Mouse (Mus musculus): Measurements from ENCODE around the gene Irak2. TPM values are rescaled to one million over a fixed set of nuclear protein-coding genes. Genes with fewer than 3 reads are reported as not detected.

The Irak2 gene
- 100 to 1,000 TPM; 101 to 119 TPM for total RNA-seq (2023)

DNA sequence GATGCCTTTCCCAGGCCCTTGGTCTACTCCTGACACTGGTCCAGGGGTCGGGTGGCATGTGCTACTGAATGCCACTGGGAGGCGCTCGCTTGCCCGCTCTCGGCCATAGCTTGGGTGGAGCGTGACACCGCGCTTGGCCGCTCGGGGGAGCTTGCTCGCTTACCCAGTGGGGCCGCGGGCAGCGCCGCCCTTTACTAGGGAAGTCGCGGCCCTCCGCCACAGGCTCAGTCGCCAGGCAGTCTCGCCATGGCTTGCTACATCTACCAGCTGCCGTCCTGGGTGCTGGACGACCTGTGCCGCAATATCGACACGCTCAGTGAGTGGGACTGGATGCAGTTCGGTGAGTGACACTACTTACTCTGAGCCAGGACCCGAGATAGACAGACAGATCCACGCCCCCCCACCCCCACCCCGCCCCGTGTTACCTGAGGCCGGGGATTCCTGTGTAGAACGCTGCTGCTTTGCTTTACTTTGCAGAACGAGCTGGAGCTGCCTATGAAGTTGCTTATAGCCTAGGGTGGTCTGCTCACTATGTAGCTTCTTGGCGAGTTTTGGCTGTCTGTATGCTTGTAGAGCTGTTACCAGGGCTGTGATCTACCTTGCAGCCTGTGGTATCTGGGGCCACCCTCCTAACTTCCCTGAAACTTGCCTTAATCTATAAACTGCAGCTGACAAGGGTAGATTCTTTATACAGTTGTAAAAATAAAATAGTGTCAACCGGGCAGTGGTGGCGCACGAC is at the start of gene Irak2:
TSS of gene Irak2 (plus strand) at position 166 of the 739 bp plus-strand sequence.

DNA sequence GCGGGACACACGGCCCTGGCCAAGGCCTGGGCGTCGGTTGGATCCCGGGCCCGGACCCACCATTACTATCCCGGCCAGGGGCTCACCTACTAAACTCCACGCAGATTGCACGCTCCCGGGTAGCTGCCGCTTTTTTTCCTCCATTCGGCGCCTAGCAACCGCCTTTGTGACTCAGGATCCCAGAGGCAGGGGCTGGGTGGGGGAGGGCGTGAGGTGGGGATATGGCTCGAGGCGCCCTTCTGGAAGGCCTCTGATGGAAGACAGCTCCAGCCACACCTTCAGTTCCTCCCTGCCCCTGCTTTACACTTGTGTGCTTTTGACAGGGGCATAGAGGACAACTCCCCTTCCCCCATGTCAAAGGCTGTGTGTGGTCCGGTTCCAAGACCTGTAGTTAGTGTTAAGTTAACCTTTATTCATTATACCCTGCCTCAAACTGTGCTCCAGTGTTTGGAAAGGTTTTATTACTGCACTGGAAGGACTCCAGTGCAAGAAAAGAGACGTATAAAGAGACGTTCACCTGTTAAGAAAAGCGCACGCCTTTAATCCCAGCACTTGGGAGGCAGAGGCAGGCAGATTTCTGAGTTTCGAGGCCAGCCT is 37.6 kb upstream of the Irak2 start, which contains the start of gene Fancd2os:
TSS of gene Fancd2os (minus strand) at position 173 of the 597 bp plus-strand sequence.

DNA sequence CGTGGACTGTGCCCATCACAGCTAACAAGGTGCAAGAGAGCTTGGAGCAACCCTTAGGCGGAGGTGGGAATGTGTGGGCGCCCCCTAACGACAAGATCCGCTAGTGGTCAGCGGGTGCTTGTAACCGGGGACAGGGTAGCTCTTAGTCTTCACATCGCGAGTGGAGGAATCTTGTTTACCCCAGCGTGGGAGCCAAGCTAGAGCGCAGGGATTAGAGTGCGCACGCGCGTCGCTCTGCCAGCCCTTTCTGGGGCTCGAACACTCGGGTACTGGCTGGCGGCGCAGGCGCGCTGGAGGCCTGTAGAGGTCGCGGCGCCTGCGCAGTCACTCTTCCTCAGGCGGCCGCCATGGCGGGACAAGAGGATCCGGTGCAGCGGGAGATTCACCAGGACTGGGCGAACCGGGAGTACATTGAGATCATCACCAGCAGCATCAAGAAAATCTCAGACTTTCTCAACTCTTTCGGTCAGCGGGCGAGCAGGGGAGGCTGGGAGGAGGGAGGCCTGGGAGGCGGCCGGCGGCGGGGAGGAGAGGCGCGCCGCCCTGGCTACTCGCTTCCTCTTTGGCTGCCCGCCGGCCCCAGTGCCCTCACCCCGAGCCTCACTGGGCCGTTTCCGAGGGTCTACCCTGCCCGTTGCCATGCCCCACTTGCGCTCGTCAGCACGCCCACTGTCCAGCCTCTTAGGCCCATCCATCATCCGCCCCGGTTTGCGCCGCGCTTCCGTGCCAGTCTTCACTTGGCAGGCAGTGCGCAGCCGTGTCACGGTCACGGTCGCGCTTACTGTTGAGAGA is 33.6 kb upstream of the Irak2 start, which contains the start of gene Brk1:
TSS of gene Brk1 (plus strand) at position 341 of the 792 bp plus-strand sequence.

DNA sequence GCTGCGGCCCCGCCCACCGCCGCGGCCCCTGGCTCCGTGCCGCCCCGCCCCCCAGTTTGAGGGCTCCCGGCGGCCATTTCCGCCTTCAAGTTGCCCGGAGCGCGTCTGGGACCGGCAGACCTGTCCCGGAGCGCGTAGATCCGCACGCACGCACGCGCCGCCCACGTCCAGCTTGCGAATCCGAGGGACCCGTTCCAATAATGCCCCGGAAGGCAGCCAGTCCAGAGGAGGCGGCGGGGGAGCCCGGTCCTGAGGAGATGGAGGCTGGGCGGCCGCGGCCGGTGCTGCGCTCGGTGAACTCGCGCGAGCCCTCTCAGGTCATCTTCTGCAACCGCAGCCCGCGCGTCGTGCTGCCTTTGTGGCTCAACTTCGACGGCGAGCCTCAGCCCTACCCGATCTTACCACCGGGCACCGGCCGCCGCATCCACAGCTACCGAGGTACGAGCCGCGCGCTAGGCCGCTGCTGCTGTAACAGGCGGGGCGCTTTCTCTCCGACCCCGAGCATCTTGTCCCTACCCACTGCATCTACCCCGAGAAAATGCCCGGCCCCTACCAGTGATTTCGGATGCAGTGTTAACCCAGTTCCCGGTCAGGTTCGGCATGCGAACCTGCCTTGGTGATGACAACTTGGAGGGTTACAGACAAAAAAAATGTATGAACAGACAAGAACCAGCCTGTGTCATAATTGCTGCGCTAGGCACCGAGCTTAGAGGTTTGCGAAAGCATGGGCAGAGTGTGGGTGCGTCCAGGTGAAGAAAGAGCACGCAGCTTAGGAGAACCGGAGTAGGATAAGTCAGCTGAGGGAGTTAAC is 14.1 kb upstream of the Irak2 start, which contains the start of gene Vhl:
TSS of gene Vhl (plus strand) at position 19 of the 811 bp plus-strand sequence.

DNA sequence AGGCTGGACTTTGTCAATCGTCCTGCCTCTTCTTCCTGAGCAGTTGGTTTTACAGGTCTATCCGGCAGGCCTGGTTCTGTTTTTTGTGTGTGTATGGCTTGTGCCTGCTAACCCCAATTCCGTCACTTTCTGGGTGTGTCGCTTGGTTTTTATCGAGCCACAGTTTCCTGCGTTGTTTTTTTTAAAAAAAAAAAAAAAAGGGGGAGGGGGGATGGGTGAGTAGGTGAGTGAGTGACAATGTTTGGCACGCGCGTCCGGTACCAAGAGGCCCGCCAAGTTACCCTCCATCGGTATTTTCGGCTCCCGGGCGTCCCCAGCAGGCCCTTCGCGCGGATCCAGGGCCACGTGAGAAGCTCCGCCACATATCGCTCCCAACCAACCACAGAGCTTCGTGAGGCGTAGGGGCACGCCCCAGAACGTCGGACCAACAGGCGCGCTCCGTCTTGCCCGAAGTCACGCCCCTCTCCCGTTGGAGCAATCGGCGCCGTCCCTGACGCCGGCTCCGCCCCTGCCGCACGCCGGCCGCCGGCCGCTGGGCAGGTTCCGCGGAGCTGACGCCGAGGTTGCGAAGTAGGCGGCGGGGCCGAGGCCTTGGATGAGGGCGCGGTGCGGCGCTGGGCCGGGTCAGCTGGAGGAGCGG is 58.4 kb downstream of the Irak2 start, which contains the start of gene Tatdn2:
TSS of gene Tatdn2 (plus strand) at position 469 of the 640 bp plus-strand sequence.

DNA sequence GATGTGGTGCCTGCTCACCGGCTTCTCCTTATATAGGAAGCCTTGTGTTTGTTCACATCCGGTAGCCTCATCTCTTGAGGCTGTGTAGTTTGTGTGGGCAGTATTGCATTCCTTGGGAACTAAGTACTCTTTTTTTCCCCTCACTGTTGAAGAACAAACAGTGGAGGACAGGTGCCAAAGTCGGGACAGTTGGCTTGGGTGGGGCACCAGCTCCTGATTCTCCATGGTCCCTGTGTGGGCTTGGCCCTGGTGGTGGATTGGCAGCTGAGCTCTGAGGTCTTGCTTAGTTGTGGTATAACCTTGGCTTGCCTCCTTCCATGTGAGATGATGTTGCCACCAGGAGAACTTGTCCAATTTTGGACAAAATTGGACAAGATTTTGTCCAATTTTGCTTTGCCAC is 81.6 kb downstream of the Irak2 start, which contains the start of gene Ghrl:
TSS of gene Ghrl (minus strand) at position 3 of the 400 bp plus-strand sequence.

DNA sequence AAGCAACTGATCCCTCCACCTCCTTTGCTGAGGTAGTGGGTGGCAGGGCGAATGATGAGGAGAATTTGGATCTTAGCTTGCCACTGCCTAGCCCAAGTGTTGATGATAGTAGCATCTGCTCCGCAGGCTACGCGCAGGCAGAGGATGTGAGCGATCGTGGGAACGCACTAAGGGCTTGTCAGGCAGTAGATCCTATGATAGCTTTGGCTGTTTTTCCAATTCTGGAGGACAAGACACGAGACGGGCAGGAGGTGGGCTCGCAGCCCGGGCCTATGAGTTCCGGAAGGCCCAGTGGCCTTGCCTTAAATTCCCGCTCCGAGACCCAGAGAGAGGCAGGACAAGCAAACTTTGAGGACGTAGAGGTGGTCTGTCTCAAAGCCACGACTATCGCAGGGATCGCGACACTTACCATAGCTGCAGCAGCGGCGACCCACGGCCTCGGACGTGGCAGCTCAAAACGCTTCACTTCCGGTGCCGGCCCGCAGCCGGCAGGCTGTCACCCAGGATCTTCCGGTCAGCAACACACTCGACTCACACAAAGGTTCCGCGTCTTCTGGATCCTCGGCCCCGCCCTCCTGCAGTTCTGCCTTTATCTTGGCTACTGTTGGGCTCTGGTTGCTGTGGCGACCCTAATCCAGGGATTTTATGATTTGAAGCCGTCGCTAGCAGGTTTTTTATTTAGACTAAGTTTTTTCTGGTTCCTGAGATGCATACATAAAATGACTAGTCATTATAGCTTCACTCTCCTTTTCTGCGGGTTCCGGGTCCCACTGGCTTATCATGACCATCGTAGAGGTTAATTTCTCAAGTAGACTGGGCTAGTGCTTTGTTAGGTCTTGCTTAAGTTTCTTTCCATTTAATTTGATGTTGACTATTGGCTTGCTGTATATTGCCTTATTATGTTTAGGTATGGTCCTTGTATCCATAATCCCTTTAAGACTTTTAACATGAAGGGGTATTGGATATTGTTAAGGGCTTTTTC is 102.3 kb downstream of the Irak2 start, which contains the start of gene Sec13:
TSS of gene Sec13 (minus strand) at position 508 of the 982 bp plus-strand sequence.

Other genes starting within 250 kb of the Irak2 start
- gene Ttll3, start 249.2 kb upstream of the Irak2 start, total RNA-seq (2023), result 10 to 100 TPM; 34.3 to 35.3 TPM
- gene Rpusd3, start 219.1 kb upstream of the Irak2 start, total RNA-seq (2023), result 1 to 10 TPM; 3.1 to 3.7 TPM
- not detected for gene Cidec, start 202.7 kb upstream of the Irak2 start, total RNA-seq (2023)
- gene Jagn1, start 195.9 kb upstream of the Irak2 start, total RNA-seq (2023), result 10 to 100 TPM; 10.6 to 11.6 TPM
- gene Il17re, start 180.0 kb upstream of the Irak2 start, total RNA-seq (2023), result not detected
- not detected for gene Il17rc, start 167.0 kb upstream of the Irak2 start, total RNA-seq (2023)
- gene Creld1, start 155.2 kb upstream of the Irak2 start, total RNA-seq (2023), result 1 to 10 TPM; 2.6 to 3.2 TPM
- under 1 TPM in 1 of 2 experiments, not detected in 1; 0.13 TPM for gene Prrt3, start 136.5 kb upstream of the Irak2 start, total RNA-seq (2023)
- 10 to 100 TPM; 44.1 to 51.6 TPM for gene Emc3, start 106.8 kb upstream of the Irak2 start, total RNA-seq (2023)
- gene Fancd2, start 106.8 kb upstream of the Irak2 start, total RNA-seq (2023), result 10 to 100 TPM; 14.5 to 16.7 TPM
- not detected for gene Fancd2os, start 37.8 kb upstream of the Irak2 start, total RNA-seq (2023)
- gene Brk1, start 33.7 kb upstream of the Irak2 start, total RNA-seq (2023), result 100 to 1,000 TPM; 120 to 142 TPM
- 10 to 100 TPM; 17.4 to 24.4 TPM for gene Vhl, start 14.5 kb upstream of the Irak2 start, total RNA-seq (2023)
- 100 to 1,000 TPM in 1 of 2 experiments, 10 to 100 TPM in 1; 90.1 to 112 TPM for gene Tatdn2, start 58.6 kb downstream of the Irak2 start, total RNA-seq (2023)
- gene Ghrl, start 81.4 kb downstream of the Irak2 start, total RNA-seq (2023), result not detected
- 10 to 100 TPM; 67.5 to 79.3 TPM for gene Sec13, start 102.3 kb downstream of the Irak2 start, total RNA-seq (2023)

Measured in neutrophil, adult 59 days (primary cell).